Comparison of ENCODE assay signal across 9 mouse cellular contexts in genomic region chr17:47151193-47151556, GRCm38 (mm10).
DNase-seq lines count a peak whose midpoint lies in the region; ATAC-seq and TF ChIP-seq lines count a peak whose summit lies in the region.
"Had no signal": no experiment of that assay in that cellular context is flagged by ENCODE, and none has a peak within 500 bp of the region (broad histone marks: within the 10 kb centered on the region; RNA-seq: fewer than 3 reads in every experiment).

No protein-coding gene starts in this region.

- peak overlapping the region; percentile 80 for H3K27ac ChIP-seq in heart, embryonic 13.5 days (replicated peaks)
- peak overlapping the region; percentile 81 for H3K27ac ChIP-seq in cortical plate, adult 2 months (ENCODE audit: insufficient read depth, low read length)
- H3K27ac ChIP-seq in hindbrain, embryonic 12.5 days: peak overlapping the region; percentile 75
- H3K27ac ChIP-seq in midbrain, embryonic 10.5 days (replicated peaks): peak overlapping the region; percentile 68; the same call in 1 of the 2 replicates

- TF ChIP-seq CTCF in cortical plate, adult 2 months (IDR thresholded peaks at IDR 0.05; ENCODE audit: extremely low read depth, insufficient read depth, low read length): no peak

- peak overlapping the region; percentile 49 for H3K4me3 ChIP-seq in heart, embryonic 13.5 days
- peak overlapping the region; percentile 29 for H3K4me3 ChIP-seq in cortical plate, adult 2 months (ENCODE audit: insufficient read depth, low read length)
- H3K4me3 ChIP-seq in hindbrain, embryonic 12.5 days: peak overlapping the region; percentile 19; the same call in 1 of the 2 replicates
- H3K4me3 ChIP-seq in midbrain, embryonic 10.5 days: peak overlapping the region; percentile 37; the same call in 1 of the 2 replicates

- no peaks in the 10 kb centered on the region for H3K27me3 ChIP-seq in heart, embryonic 13.5 days (replicated peaks)
- H3K27me3 ChIP-seq in hindbrain, embryonic 12.5 days: no peaks in the 10 kb centered on the region
- H3K27me3 ChIP-seq in midbrain, embryonic 10.5 days (ENCODE audit: low read depth, poor library complexity, severe bottlenecking): no peaks in the 10 kb centered on the region

- H3K4me2 ChIP-seq in heart, embryonic 13.5 days: peak overlapping the region; percentile 67
- peak overlapping the region; percentile 48 for H3K4me2 ChIP-seq in hindbrain, embryonic 12.5 days (replicated peaks)

- H3K4me1 ChIP-seq in heart, embryonic 13.5 days: peaks cover 58% of the 10 kb centered on the region
- peaks cover 6% of the 10 kb centered on the region for H3K4me1 ChIP-seq in cortical plate, adult 2 months (ENCODE audit: control insufficient read depth, insufficient read depth, low read length)
- peaks cover 50% of the 10 kb centered on the region for H3K4me1 ChIP-seq in hindbrain, embryonic 12.5 days
- peaks cover 53% of the 10 kb centered on the region for H3K4me1 ChIP-seq in midbrain, embryonic 10.5 days

- intact Hi-C loops in left cerebral cortex, postnatal 25 days (cut with DNase I): loop anchor here (1.0 to 2.0 kb wide), 2 partner anchors 10 to 48 kb away; no protein-coding TSS in a partner anchor

- H3K9me3 ChIP-seq in heart, embryonic 13.5 days: no peaks in the 10 kb centered on the region
- H3K9me3 ChIP-seq in hindbrain, embryonic 12.5 days (replicated peaks): no peaks in the 10 kb centered on the region
- H3K9me3 ChIP-seq in midbrain, embryonic 10.5 days (replicated peaks): no peaks in the 10 kb centered on the region

- WGBS in heart, embryonic 13.5 days: 36% methylated on average over 5 of the region's 5 CpGs
- WGBS in hindbrain, embryonic 12.5 days: 60% methylated on average over 5 of the region's 5 CpGs
- WGBS in midbrain, embryonic 10.5 days: 69% methylated on average over 5 of the region's 5 CpGs

- no peak for ATAC-seq in heart, embryonic 13.5 days (ENCODE audit: extremely low read depth, insufficient number of reproducible peaks, low FRiP score, low TSS enrichment)
- 0 out of 2 replicates have a peak, but pooled peaks have one; percentile 6 for ATAC-seq in hindbrain, embryonic 12.5 days (ENCODE audit: low FRiP score)

- no peak for DNase-seq in heart, postnatal 4 days
- DNase-seq in midbrain, embryonic 10.5 days (ENCODE audit: low spot score): no peak
- no peak for DNase-seq in left cerebral cortex, adult 18-20 months (ENCODE audit: low spot score in 2 of 2)
- no peak for DNase-seq in left cerebral cortex, postnatal 25 days (ENCODE audit: low spot score in 2 of 2)
- DNase-seq in thymus, postnatal 14 days: no peak
- DNase-seq: spleen, adult 18-20 months had no signal

- H3K36me3 ChIP-seq in heart, embryonic 13.5 days: peaks cover 32% of the 10 kb centered on the region; the same call in 1 of the 2 replicates
- H3K36me3 ChIP-seq in hindbrain, embryonic 12.5 days: 0 out of 2 replicates have a peak, but pooled peaks cover 2% of the 10 kb centered on the region
- H3K36me3 ChIP-seq in midbrain, embryonic 10.5 days: peaks cover 38% of the 10 kb centered on the region

- H3K9ac ChIP-seq in heart, embryonic 13.5 days: peak overlapping the region; percentile 80
- no peak overlapping the region; the same call in 1 of the 2 replicates for H3K9ac ChIP-seq in hindbrain, embryonic 12.5 days

- TF ChIP-seq POLR2A in cortical plate, adult 2 months (IDR thresholded peaks at IDR 0.05; ENCODE audit: extremely low read depth, insufficient read depth, low read length): no peak
